Mouse (Mus musculus) left cerebral cortex, adult 9 months (tissue): ENCODE measurements around the gene Efna5.
A peak's percentile ranks its signal among the peaks of the same experiment; 100 is the strongest.

Source experiments
- DNase-seq, 2 experiments: peaks; one replicate each; pipeline ENCODE4 v3.0.0; 2022; ENCODE audit warnings: low spot score in 2 of 2

Efna5 gene

DNA sequence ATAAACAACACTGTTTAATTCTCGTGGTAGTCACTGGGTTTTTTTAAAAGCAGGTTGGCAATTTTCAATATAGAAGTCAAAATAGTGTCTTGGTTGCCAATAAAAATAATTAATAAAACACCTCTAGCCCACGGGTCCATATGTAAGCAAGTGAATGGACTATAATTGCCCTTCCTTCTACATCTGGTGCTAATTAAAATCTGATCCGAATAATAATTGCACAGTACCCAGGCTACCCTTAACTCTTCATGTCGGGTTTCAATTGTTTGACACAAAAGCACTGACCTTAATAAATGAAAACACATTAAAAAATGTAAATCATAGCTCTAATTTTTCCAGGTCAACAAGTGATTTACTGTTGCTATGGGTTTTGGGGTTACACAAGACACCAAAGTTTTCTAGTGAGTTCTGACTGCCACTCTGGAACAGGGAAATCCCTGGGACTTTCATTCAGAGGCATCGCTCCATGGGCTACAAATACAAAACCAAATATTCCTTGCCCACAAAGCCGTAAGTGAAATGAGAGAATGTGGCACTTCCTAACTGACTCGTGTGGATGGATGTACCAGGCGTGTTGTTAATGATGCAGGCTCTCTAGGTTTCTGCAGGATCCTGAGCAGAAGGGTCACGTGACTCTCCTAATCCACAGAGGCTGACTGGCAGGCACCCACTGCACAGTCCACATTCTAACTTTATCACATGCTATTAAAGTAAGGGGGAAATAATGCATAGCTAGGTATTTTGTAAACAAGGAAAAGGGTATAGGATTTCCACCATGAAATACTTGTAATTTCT lies 178.9 kb downstream of the Efna5 start:
- no peak for DNase-seq

DNA sequence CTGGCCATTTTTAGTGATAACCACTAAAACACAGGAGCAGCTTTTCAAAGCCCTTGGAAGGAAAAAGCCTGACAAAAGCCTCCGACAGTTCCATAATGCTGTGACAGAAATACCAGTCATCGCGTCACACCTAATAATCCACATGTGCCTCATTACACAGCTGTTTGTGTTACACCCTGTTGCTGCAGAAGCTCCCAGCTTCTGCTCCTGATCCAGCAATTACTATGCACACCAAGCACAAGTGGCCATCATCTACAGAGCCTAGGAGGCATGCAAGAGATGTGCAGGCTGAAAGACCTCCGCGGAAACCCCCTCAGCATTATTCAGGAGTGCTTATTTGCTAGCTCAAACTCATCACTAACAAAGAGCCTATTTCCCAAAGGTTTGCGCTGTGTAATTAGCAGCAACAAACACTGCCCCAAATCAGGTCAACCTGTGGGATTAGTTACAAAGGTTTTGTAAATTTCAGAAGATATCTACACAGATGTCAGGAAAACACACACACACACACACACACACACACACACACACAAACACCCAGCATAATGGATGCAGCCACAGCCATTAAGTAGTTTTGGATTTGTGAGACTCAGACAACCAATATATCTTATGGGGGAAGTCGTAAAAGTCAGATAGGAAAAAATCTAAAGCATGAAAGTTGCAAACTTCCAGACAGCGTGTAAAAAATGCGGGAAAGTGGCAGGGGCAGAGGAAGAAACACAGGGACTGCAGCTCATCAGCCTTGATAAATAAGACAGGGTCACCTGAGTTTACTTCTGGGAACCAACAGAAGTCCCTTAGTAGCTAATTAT lies 180.1 kb downstream of the Efna5 start:
- DNase-seq: no peak

GRCm38 (mm10) chr17:62694958-62695437 lies 186.1 kb downstream of the Efna5 start:
- DNase-seq: no peak

- DNase-seq: no peak
These were observed 188.9 kb downstream of the Efna5 start for GRCm38 (mm10) chr17:62692242-62692641.

GRCm38 (mm10) chr17:62691201-62691715 lies 189.9 kb downstream of the Efna5 start:
- no peak for DNase-seq

DNA sequence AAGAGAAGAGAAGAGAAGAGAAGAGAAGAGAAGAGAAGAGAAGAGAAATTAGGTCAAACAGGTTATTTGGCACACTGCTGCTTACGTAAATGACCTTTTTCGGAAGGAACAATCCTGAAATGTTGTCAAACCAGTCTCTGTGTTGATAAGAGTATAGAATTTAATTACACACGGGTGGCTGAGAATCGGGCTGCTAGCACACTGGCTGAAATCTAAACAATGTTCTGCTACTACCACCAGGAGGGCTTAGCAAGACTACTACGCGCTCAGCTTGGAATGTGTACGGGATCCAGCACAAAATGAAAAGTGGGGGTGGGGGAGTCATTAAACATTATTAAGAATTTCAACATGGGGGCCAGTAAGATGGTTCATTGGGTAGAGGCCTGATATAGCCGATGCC lies 190.9 kb downstream of the Efna5 start:
- no peak for DNase-seq

- no peak for DNase-seq
These were observed 191.5 kb downstream of the Efna5 start for GRCm38 (mm10) chr17:62689646-62690045.

GRCm38 (mm10) chr17:62687369-62687768 lies 193.7 kb downstream of the Efna5 start:
- no peak for DNase-seq

- no peak for DNase-seq
These were observed 195.9 kb downstream of the Efna5 start for GRCm38 (mm10) chr17:62685181-62685580.

- no peak for DNase-seq
These were observed 198.0 kb downstream of the Efna5 start for GRCm38 (mm10) chr17:62683142-62683541.

DNA sequence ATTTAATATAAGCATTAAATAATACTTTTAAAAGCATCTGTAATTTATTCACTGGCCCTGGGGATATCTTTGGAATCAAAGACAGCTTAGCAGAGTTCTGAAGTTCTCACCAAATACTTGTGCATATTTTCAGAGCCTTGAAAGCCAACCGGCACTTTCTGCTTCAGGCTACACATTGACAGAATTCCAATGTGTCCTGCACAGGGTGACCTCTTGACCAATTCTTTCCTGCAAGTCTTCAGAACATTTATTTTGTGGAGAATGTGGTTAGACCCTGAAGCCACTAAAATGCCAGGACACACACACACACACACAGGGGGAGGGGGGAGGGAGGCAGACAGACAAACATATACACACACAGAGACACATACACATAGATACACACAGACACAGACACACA lies 199.4 kb downstream of the Efna5 start:
- no peak for DNase-seq

GRCm38 (mm10) chr17:62680737-62681136 lies 200.4 kb downstream of the Efna5 start:
- no peak for DNase-seq

DNA sequence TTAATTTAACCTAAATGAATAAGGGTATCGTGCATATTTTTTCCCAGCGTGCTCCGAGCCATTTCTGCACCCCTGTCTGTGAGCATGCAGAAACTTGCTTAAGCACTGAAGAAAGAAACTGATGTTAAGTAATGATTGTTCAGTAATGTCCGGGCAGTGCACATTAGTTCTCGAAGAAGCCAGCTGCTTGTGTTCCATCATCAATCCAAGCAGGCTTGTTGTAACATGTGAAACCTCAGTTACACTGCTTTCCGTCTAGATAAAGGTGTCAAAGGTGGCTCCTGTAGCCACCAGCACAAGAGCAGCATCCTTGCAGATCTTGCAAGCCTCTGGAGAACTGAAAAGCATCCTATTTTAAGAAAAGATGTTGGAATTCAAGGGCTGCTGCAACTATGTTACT lies 204.3 kb downstream of the Efna5 start:
- no peak for DNase-seq

GRCm38 (mm10) chr17:62676409-62676808 lies 204.7 kb downstream of the Efna5 start:
- DNase-seq: no peak

- DNase-seq: no peak
These were observed 205.3 kb downstream of the Efna5 start for GRCm38 (mm10) chr17:62675811-62676255.

GRCm38 (mm10) chr17:62672068-62672467 lies 209.0 kb downstream of the Efna5 start:
- DNase-seq: no peak

DNA sequence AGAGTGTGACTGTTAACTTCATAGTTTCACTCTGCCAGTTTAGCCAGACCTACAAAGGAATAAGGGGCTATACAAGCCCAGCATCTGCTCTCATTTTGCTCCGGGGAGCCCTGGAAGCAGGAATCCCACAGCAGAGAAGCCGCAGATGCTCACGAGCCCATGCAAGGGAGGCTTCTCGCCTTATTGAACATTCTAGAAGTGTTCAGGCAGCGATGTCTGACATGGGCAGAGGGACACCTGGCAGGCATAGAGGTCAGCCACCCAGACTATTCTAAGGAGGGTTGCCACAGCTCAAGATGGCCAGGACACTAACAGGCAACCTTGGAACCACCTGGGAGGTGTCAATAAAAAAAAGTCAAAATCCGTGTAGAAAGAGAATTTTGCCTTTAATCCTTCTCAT lies 214.4 kb downstream of the Efna5 start:
- no peak for DNase-seq

DNA sequence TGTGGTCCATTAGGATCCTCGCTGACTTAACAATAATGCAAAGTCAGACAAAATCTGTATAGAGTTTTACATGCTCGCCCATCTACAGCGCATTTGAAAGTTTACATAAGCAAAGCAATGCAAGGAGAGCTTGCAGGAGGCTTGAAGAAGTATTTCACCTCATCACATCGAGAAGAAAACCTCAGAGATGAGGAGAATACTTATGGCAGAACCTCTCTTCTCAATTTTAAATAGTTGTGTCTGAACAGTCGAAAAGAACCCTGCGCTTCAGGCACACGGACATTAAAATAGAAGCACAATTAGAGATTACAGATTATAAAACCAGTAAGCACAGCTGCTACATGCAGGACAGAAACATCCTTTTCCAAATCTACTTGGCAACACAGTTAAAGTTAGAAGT lies 215.3 kb downstream of the Efna5 start:
- DNase-seq: no peak

- no peak for DNase-seq
These were observed 216.4 kb downstream of the Efna5 start for GRCm38 (mm10) chr17:62664709-62665108.

DNA sequence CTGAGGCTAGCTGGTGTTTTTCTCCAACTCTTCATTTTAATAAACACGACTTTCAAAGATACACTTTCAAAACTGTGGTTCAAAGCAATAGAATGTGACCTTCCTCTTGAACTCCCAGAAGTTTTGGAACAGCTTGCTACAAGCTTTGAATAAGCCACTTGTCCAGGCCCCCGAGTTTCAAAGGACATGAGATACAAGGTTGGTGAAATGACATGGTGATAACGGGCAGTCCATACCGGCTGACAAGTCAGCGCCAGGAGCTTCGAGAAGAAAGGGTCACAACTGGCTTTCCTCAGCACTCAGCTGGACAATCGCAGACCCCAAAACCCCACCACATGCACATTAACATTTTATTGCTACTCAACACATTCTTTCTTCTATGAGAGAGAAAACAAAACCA lies 219.3 kb downstream of the Efna5 start:
- no peak for DNase-seq

GRCm38 (mm10) chr17:62659501-62660175 lies 221.5 kb downstream of the Efna5 start:
- DNase-seq: peak; percentile 56 to 64
